Mouse (Mus musculus) stomach, embryonic 14.5 days (tissue): ENCODE data around the gene Surf4. TPM values are rescaled to one million over a fixed set of nuclear protein-coding genes. Genes with fewer than 3 reads are reported as not detected.

Experiments
- ATAC-seq: fragments of 200-750 bp; cut with Nextera tagmentation; 2 replicates; pipeline ENCODE4 v1.8.0; 2017; ENCODE audit warnings: low read depth, moderate TSS enrichment; ENCODE audit not compliant: insufficient number of reproducible peaks, insufficient read depth, low FRiP score
- H3K27ac ChIP-seq: fragments of 300-500 bp; sonication (generic); 2 replicates; pipeline ENCODE4 v1.5.1; 2014; ENCODE audit warnings: mild to moderate bottlenecking, low read length, moderate library complexity, mixed read lengths
- H3K27me3 ChIP-seq: fragments of 300-500 bp; sonication (generic); 2 replicates; pipeline ENCODE4 v1.6.1; 2014; ENCODE audit warnings: low read length, control low read depth, mixed read lengths; ENCODE audit not compliant: control insufficient read depth, insufficient read depth
- H3K36me3 ChIP-seq: fragments of 300-500 bp; sonication (generic); 2 replicates; pipeline ENCODE4 v1.6.1; 2014; ENCODE audit warnings: mild to moderate bottlenecking, control low read depth, low read length, moderate library complexity, mixed read lengths; ENCODE audit not compliant: control insufficient read depth, insufficient read depth
- H3K4me1 ChIP-seq: fragments of 300-500 bp; sonication (generic); 2 replicates; pipeline ENCODE4 v1.6.1; 2014; ENCODE audit warnings: low read length, control low read depth, mixed read lengths; ENCODE audit not compliant: control insufficient read depth, insufficient read depth
- H3K4me2 ChIP-seq: fragments of 300-500 bp; sonication (generic); replicated peaks from 2 replicates; pipeline ENCODE4 v1.6.1; 2014; ENCODE audit warnings: low read depth, low read length, control low read depth
- H3K4me3 ChIP-seq: fragments of 300-500 bp; sonication (generic); 2 replicates; pipeline ENCODE4 v1.5.1; 2014; ENCODE audit warnings: low read depth, low read length, control low read depth
- H3K9ac ChIP-seq: fragments of 300-500 bp; sonication (generic); replicated peaks from 2 replicates; pipeline ENCODE4 v1.6.1; 2014; ENCODE audit warnings: low read depth, mild to moderate bottlenecking, control low read depth, low read length, moderate library complexity, mixed read lengths
- H3K9me3 ChIP-seq: fragments of 300-500 bp; sonication (generic); 2 replicates; pipeline ENCODE4 v1.6.1; 2016; ENCODE audit warnings: low read depth, low read length, control low read depth; ENCODE audit not compliant: control insufficient read depth
- WGBS: fragments of 180-500 bp; shearing (Covaris S2); extraction: QIAGEN DNeasy Blood & Tissue Kit; methylation state at CpG from one replicate; pipeline ENCODE4 v1.1.7; 2014; 5-methylcytosine and 5-hydroxymethylcytosine counted together
- polyA plus RNA-seq: library from polyadenylated mRNA; unstranded; fragments of >200 nt; fragmentation: Nextera tagmentation; extraction: Ambion mirVana; gene quantifications from 2 replicates; pipeline ENCODE4 v1.2.1, GENCODE M21; 2014

The Surf4 gene
- polyA plus RNA-seq, 1 experiment from 2014 or later, result 199 TPM

DNA sequence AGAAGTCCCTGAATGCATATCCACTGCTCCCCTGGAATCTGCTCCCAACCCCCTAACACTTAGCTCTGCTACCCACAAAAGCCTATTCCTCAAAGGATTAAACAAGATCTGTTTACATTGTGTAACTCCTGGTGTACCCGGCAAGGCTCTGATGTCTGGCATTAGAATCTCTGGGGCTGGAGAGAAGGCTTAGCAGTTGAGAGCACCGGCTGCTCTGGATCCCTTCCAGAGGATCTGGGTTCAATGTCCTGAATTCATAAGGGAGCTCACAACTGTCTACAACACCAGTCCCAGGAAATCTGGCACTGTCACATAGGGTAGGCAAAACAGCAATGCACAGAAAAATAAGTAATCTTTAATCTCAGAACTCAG lies 23.7 kb upstream of the Surf4 start:
- H3K4me3 ChIP-seq, result no peak overlapping the region
- no peaks in the 10 kb centered on the region for H3K9me3 ChIP-seq
- H3K27ac ChIP-seq, result no peak overlapping the region
- WGBS, result 68% methylated on average over 2 of the region's 2 CpGs
- peaks cover 5% of the 10 kb centered on the region; the same call in 1 of the 2 replicates for H3K4me1 ChIP-seq
- H3K4me2 ChIP-seq, result no peak overlapping the region
- no peak overlapping the region for H3K9ac ChIP-seq
- H3K27me3 ChIP-seq, result no peaks in the 10 kb centered on the region
- H3K36me3 ChIP-seq, result peaks cover 70% of the 10 kb centered on the region
- no peak for ATAC-seq

DNA sequence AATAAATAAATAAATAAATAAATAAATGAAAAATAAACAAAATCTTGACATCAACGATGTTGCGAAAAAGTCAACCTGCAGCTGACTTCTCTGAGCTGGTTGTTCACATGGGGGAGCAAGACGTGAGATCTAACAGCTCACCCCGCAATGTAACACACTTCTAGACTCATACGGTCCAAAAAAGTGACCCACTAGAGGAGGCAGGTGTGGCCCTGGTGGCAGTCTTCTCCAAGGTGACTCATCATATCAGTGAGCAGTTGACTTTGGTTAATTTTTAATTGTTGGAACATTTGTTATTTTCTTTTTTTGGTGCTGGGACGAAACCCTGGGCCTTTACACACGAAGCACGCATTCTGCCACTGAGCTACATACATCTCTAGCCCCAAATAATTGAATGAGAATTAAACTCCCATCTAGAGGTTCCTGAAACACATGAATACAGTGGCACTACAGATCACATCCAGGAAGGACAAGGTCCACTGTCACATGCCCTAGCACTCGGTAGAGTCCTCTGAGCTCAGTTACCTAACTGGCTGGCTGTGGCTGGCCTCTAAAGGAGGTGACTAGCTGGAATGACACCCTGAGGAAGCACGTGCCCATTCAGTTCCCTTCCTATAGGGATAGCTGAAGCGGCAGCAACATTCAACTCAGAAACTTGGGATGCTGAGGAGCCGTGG lies 23.2 kb upstream of the Surf4 start:
- Histone ChIP-seq H3K9ac (no peak overlapping the region), H3K4me2 (no peak overlapping the region), H3K9me3 (no peaks in the 10 kb centered on the region), H3K27ac (no peak overlapping the region), H3K27me3 (no peaks in the 10 kb centered on the region), H3K4me1 (peaks cover 4% of the 10 kb centered on the region; the same call in 1 of the 2 replicates), H3K4me3 (no peak overlapping the region), H3K36me3 (peaks cover 72% of the 10 kb centered on the region)
- no peak for ATAC-seq
- WGBS, result 93% methylated on average over 12 of the region's 12 CpGs

DNA sequence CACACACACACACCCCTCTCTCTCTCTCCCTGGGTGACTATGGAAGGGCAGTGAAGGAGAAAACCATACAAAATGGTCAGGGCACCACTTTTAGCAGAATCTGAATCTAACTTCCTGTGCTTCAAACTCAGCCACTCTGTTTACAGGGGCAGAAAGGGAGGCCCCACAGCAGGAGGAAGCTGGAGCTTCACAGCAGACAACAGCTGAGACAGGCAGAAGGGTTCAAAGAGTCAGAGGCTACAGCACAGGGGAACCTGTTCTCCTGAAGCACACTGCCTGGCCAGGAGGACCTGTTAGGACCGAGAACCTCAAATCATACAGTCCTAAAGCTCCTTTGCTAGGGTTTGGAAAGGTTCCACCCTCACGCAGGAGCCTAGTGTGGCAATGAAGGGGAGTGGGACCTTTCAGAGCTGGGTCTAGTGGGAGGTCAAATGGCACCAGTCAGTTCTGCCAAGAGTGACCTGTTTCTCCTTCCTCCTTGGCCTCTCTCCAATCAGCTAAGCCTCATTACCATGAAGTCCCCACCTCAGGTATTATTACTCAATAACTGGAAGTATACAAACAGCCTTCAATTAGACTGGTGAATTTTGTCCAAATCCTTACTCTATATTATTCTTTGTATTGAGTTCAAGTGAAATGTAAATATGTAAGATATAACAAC lies 21.1 kb upstream of the Surf4 start:
- H3K4me1 ChIP-seq, result no peaks in the 10 kb centered on the region
- H3K36me3 ChIP-seq, result peaks cover 68% of the 10 kb centered on the region
- WGBS, result 95% methylated on average over 2 of the region's 2 CpGs

DNA sequence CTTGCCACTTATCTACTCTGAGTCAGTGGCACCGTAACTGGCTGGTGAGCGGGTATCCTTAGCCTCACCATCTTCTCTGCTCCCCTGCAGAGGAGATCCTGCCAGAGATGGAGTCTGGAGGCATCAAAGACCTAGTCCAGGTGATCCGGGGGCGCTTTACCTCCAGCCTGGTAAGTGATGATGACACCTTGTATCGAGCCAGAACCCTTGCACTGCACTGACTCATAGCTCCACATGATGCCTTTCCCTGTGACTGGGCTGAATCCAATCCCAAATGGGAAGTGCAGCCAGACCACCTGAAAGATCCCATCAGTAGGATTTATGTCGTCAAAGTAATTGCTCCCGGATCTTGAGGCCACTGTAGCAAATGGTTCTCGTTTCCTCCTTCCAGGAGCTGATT lies 19.1 kb upstream of the Surf4 start:
- ATAC-seq, result no peak
- Histone ChIP-seq H3K27ac (no peak overlapping the region), H3K4me2 (no peak overlapping the region), H3K9me3 (no peaks in the 10 kb centered on the region), H3K4me1 (no peaks in the 10 kb centered on the region), H3K9ac (no peak overlapping the region), H3K4me3 (no peak overlapping the region), H3K36me3 (peaks cover 59% of the 10 kb centered on the region), H3K27me3 (no peaks in the 10 kb centered on the region)
- WGBS, result 87% methylated on average over 8 of the region's 8 CpGs

More for the DNA sequence above, 21.1 kb upstream of the Surf4 start:
- H3K4me3 ChIP-seq, result no peak overlapping the region
- no peaks in the 10 kb centered on the region for H3K27me3 ChIP-seq
- H3K27ac ChIP-seq, result no peak overlapping the region
- no peaks in the 10 kb centered on the region for H3K9me3 ChIP-seq
- ATAC-seq, result no peak
- no peak overlapping the region for H3K9ac ChIP-seq
- no peak overlapping the region for H3K4me2 ChIP-seq

DNA sequence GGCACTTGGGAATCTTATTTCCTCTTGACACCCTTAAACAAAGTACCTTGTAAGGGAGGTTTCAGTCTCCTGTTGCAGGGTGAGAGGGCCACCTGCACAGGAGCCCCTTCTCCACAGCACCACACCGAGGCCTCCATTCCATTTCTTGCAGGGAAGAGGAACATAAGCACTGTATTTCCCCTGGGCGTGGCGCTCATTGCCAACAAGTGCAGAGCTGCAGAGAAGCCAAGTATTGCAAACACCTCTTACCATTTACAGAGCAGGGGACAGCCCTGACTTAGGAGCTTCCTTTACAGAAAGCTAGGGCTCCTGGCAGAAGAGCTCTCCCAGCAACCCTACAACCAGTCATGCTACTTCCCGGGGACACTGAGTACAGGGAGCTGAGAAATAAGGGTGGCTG lies 18.5 kb upstream of the Surf4 start:
- H3K9ac ChIP-seq, result 0 out of 2 replicates have a peak overlapping the region, but pooled peaks have one; percentile 10
- no peak for ATAC-seq
- H3K4me2 ChIP-seq, result no peak overlapping the region
- H3K9me3 ChIP-seq, result no peaks in the 10 kb centered on the region
- no peak overlapping the region for H3K27ac ChIP-seq
- no peaks in the 10 kb centered on the region for H3K27me3 ChIP-seq
- no peaks in the 10 kb centered on the region for H3K4me1 ChIP-seq
- peaks cover 52% of the 10 kb centered on the region for H3K36me3 ChIP-seq
- WGBS, result 88% methylated on average over 4 of the region's 4 CpGs
- no peak overlapping the region for H3K4me3 ChIP-seq

DNA sequence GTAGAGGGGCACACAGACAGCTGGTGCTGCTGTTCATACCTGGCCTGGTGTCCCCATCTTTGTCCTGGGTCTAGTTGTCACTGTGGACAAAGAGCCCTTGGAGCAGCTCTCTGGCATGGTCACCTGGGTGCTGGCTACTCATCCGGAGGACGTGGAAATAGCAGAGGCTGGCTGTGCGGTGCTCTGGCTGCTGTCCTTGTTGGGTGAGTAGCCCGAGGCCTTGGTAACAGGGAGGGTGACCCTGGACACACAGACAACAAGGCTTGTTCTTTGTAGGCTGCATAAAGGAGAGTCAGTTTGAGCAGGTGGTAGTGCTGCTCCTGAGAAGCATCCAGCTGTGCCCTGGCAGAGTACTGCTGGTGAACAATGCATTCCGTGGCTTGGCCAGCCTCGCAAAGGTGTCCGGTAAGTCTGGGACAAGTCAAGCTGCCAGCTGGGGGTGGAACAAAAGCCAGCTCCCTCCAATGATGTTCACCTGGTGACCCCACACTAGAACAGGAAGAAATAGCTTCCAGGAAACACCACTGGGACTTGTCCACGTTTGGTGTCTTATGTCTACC lies 17.7 kb upstream of the Surf4 start:
- 83% methylated on average over 8 of the region's 8 CpGs for WGBS
- H3K4me3 ChIP-seq, result no peak overlapping the region
- 0 out of 2 replicates have a peak overlapping the region, but pooled peaks have one; percentile 10 for H3K9ac ChIP-seq
- ATAC-seq, result no peak
- no peaks in the 10 kb centered on the region for H3K4me1 ChIP-seq
- H3K27me3 ChIP-seq, result no peaks in the 10 kb centered on the region
- no peaks in the 10 kb centered on the region for H3K9me3 ChIP-seq
- no peak overlapping the region for H3K4me2 ChIP-seq
- no peak overlapping the region for H3K27ac ChIP-seq
- H3K36me3 ChIP-seq, result peaks cover 45% of the 10 kb centered on the region

DNA sequence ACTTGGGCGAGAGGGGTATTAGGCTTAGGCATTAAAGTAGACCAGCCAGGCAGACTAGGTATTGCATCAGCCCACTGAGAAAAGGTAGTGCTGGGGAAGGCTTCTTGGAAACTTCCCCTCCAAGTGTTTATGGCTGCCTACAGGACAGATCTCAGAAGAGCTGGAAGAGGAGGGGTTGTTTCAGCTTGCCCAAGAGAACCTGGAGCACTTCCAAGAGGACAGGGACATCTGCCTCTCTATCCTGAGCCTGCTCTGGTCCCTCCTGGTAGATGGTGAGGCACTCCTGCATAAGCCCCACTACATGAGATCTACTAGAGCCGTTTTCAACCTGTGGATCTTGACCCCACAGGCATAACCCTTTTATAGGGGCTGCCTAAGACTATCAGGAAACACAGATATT lies 16.7 kb upstream of the Surf4 start:
- peaks cover 34% of the 10 kb centered on the region for H3K36me3 ChIP-seq

DNA sequence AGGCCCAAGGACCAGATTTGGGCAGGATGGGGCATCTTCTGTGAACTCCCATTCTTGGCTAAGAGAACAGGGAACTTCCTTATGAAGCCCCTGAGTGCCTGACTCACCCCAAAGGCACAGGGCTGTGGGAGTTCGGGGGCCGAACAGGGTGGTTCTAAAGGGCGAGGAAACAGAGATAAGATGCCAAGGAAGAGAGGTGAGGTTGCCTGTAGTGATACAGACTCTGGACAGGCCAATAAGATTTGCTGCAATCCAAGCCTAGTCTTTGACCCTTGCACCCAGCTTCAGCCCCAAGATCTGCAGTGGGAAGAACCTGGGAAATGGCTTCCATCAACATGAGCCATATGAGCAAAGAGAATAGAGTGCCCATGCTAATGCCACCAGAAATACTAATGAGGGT lies 9.5 kb upstream of the Surf4 start:
- Histone ChIP-seq H3K4me3 (no peak overlapping the region), H3K27me3 (no peaks in the 10 kb centered on the region), H3K36me3 (no peaks in the 10 kb centered on the region), H3K9ac (no peak overlapping the region), H3K27ac (no peak overlapping the region), H3K4me1 (no peaks in the 10 kb centered on the region), H3K4me2 (no peak overlapping the region), H3K9me3 (no peaks in the 10 kb centered on the region)
- 77% methylated on average over 3 of the region's 3 CpGs for WGBS
- no peak for ATAC-seq

More for the DNA sequence above, 16.7 kb upstream of the Surf4 start:
- no peak overlapping the region for H3K9ac ChIP-seq
- no peak overlapping the region for H3K4me2 ChIP-seq
- no peaks in the 10 kb centered on the region for H3K4me1 ChIP-seq
- H3K4me3 ChIP-seq, result no peak overlapping the region
- H3K27ac ChIP-seq, result no peak overlapping the region
- no peaks in the 10 kb centered on the region for H3K9me3 ChIP-seq
- no peak for ATAC-seq
- no peaks in the 10 kb centered on the region for H3K27me3 ChIP-seq
- WGBS, result 79% methylated on average over 2 of the region's 2 CpGs
